Mouse (Mus musculus) regulatory T cell (primary cell): Measurements from ENCODE around the gene Icam4.

Source experiments
- in situ Hi-C: fragments of 300-600 bp; cut with MboI, MseI; formaldehyde crosslinking; loops from one replicate; pipeline ENCODE4 v1.15.1; 2025; ENCODE audit warnings: high pct_unique_total_duplicates

The Icam4 gene

DNA sequence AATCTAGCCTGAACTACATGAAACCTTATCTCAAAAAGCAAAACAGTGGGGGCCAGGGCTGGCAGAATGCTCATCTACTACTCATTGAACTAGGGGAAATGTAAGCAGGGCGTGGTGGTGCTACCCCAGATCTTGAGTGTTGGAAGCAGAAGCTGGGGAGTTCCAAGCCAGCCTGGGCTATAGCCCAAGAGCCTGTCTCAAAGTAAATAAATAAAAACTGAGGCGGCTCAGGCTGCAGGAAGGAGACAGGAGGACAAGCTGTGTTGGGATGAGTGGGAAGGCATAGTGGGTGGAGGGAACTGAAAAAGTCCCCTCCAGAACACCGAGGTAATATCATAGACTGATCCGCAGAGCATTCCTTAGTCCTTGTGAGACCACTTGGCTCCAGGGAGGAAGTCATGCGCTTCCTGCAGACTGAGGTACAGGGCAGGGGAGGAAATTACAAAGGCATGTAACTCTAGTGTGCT is 17.3 kb upstream of the Icam4 start:
- in situ Hi-C loops: loop anchor here (25.0 kb wide), 1 partner anchor 100 kb away; no protein-coding TSS in a partner anchor

- in situ Hi-C loops: loop anchor here (25.0 kb wide), 1 partner anchor 100 kb away; no protein-coding TSS in a partner anchor
Measured at GRCm38 (mm10) chr9:21012368-21012767, 16.8 kb upstream of the Icam4 start.

GRCm38 (mm10) chr9:21014691-21015570 is 14.2 kb upstream of the Icam4 start:
- in situ Hi-C loops: loop anchor here (25.0 kb wide), 1 partner anchor 103 kb away; no protein-coding TSS in a partner anchor

- in situ Hi-C loops: loop anchor here (25.0 kb wide), 1 partner anchor 103 kb away; no protein-coding TSS in a partner anchor
Measured at GRCm38 (mm10) chr9:21015571-21016130, 13.5 kb upstream of the Icam4 start, which contains the start of gene Icam1. Gene Icam1, plus strand, starts transcription at chr9:21015985.

- in situ Hi-C loops: loop anchor here (25.0 kb wide), 1 partner anchor 104 kb away; no protein-coding TSS in a partner anchor
Measured at GRCm38 (mm10) chr9:21016331-21017176, 12.6 kb upstream of the Icam4 start.

DNA sequence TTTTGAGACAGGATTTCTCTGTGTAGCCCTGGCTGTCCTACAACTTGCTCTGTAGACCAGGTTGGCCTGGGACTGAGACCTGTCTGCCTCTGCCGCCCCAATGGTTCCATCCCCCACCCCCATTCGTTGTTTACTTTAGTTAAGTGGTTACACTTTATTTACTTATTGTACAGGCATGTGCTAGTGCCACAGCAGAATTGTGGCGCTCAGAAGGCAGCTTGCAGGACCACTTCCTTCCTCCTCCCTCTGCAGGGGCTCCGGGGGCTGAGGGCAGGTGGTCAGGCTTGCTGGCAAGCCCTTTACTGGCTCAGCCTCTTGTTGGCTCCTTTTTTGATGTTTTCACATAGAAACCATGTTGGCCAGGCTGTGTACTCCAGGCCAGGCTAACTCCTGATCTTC is 12.0 kb upstream of the Icam4 start:
- in situ Hi-C loops: loop anchor here (25.0 kb wide), 1 partner anchor 105 kb away; no protein-coding TSS in a partner anchor

- in situ Hi-C loops: loop anchor here (25.0 kb wide), 1 partner anchor 106 kb away; no protein-coding TSS in a partner anchor
Measured at GRCm38 (mm10) chr9:21018600-21018999, 10.6 kb upstream of the Icam4 start.

- in situ Hi-C loops: loop anchor here (25.0 kb wide), 1 partner anchor 109 kb away; no protein-coding TSS in a partner anchor
Measured at GRCm38 (mm10) chr9:21021363-21021762, 7.8 kb upstream of the Icam4 start.

- in situ Hi-C loops: loop anchor here (25.0 kb wide), 1 partner anchor 110 kb away; no protein-coding TSS in a partner anchor
Measured at GRCm38 (mm10) chr9:21022288-21022687, 6.9 kb upstream of the Icam4 start.

GRCm38 (mm10) chr9:21022726-21023125 is 6.4 kb upstream of the Icam4 start:
- in situ Hi-C loops: loop anchor here (25.0 kb wide), 1 partner anchor 110 kb away; no protein-coding TSS in a partner anchor

DNA sequence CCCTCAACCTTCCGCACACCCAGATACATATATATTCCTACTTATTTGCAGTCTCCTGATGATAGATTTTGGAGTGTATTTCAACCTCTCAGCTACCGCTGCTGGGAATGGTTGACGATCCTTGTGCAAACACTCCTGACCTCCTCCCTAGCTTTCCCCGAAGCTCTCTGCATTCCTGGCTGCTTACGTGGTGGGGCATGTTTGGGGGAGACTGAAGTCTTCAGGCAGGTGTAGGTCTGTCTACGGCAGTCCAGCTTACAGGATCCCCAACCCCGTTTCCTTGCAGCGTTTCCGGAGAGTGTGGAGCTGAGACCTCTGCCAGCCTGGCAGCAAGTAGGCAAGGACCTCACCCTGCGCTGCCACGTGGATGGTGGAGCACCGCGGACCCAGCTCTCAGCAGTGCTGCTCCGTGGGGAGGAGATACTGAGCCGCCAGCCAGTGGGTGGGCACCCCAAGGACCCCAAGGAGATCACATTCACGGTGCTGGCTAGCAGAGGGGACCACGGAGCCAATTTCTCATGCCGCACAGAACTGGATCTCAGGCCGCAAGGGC is 3.8 kb upstream of the Icam4 start:
- in situ Hi-C loops: no loop called here

DNA sequence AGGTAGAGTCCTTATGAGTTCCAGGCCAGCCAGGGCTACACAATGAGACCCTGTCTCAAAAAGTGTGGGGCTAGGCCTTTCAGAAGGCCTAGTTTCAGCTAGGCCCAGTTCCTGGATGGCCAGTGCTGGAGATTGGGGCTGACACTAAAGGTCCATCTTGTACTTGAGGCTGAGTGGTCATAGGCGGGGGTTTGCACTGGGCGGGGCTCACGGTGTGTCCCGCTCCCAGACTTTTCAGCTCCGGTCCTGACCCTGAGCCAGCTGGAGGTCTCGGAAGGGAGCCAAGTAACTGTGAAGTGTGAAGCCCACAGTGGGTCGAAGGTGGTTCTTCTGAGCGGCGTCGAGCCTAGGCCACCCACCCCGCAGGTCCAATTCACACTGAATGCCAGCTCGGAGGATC is 2.3 kb upstream of the Icam4 start:
- in situ Hi-C loops: no loop called here

GRCm38 (mm10) chr9:21027774-21028290 is 1.3 kb upstream of the Icam4 start:
- in situ Hi-C loops: no loop called here

- in situ Hi-C loops: no loop called here
Measured at GRCm38 (mm10) chr9:21028560-21029110, 538 bp upstream of the Icam4 start.

DNA sequence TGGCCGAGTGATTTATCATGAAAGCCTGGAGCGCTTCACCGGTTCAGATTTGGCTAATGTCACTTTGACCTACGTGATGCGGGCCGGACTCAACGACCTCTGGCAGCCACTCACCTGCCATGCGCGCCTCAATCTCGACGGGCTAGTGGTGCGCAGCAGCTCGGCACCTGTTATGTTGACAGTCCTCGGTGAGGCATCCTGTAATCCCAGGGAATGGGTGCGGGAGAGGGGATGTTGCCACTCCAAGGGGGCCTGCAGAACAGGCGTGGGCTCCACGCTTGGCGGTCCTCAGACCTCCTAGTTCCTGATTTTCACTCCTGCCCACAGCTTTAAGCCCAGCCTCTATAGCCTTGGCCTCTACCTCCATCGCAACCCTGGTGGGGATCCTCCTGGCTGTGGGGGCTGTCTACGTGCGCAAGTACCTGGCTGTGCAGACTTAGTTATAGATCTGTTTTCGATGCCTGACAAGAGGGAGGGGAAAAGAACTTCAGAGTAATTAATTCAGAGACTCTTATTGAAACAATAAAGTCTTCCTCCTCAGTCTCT is 955 bp downstream of the Icam4 start:
- in situ Hi-C loops: loop anchor here (5.0 kb wide), 1 partner anchor 117 kb away; the partner anchor contains the start of gene Cdc37

DNA sequence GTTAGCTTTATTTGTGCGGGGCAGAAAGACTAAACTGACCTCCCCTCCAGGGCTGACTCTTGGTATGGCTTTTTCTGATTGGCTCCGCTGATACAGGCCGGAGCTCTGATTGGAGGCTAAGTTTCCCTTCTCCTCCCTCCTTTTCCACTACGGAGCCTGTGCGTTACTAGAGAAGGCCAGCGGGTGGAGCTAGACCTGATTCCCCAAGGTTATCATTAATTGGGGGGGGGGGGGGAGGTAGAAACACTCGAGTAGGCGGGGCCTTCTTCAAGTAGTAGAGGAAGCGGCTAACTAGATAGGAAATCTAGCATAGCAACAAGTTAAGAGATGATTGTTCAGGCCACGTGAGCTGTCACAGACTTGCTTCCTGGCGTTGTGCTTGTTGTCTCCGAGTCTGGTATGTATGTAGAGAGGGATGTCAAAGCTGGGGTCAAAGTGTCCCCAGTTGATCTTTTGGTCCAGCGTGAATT is 1.6 kb downstream of the Icam4 start:
- in situ Hi-C loops: loop anchor here (5.0 kb wide), 1 partner anchor 116 kb away; the partner anchor contains the start of gene Cdc37

- in situ Hi-C loops: loop anchor here (5.0 kb wide), 1 partner anchor 116 kb away; the partner anchor contains the start of gene Cdc37
Measured at GRCm38 (mm10) chr9:21031251-21031895, 2.2 kb downstream of the Icam4 start.

DNA sequence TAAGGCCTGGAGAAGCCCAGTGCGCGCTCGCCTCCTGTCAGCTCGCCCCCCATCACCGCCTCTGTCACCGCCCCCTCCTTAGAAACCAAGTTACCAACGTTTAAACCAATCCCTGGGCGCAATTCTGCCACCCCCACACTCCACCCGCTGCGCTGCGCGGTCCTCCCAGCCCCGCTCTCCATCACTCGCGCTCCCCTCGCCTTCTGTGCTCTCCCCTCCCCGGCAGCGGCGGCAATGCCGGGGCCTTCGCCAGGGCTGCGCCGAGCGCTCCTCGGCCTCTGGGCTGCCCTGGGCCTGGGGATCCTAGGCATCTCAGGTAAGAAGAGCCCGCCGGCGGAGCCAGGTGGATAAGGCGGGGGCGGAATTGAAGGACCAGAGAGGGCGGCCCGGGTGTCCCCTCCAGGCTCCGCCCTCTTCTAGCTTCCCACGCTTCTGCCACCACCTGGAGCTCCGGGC is 2.8 kb downstream of the Icam4 start, which contains the start of gene Icam5:
Gene Icam5, plus strand, starts transcription at position 178 of the 456 bp plus-strand sequence.
- in situ Hi-C loops: loop anchor here (5.0 kb wide), 1 partner anchor 115 kb away; the partner anchor contains the start of gene Cdc37

DNA sequence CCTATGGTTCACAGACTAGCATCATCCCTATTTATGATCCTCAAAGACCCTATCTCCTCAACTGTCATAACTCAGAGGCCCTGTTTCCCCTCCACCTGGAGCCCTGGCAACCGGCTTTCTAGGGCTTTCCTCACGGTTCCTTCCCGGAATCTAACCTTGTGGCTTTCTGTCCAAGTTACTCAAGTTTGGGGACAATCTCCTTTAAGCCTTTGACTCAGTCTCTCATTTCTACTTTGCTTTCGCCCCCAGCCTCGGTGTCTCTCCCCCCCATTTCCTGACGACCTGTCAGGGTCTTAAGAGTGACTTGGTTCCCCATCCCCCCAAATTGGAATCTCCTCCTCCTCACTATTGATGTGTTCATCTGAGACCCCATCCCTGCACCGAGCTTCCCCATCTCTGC is 3.3 kb downstream of the Icam4 start:
- in situ Hi-C loops: loop anchor here (5.0 kb wide), 1 partner anchor 115 kb away; the partner anchor contains the start of gene Cdc37
